Mouse (Mus musculus): ENCODE data around the gene Igfbp4. TPM values are rescaled to one million over a fixed set of nuclear protein-coding genes. Genes with fewer than 3 reads are reported as not detected.

The Igfbp4 gene
- total and polyA plus RNA-seq, 3 experiments: 89.8 to 221 TPM; not detected in 1

- no peak for DNase-seq (ENCODE audit: low read depth, low spot score)
- no peaks in the 10 kb centered on the region for H3K9me3 ChIP-seq (replicated peaks; ENCODE audit: insufficient read depth, low read length)
- peaks cover 7 to 8% of the 10 kb centered on the region in 2 experiments for H3K27me3 ChIP-seq (ENCODE audit: control insufficient read depth in 1 of 2, insufficient read depth in 2 of 2, low read length in 2 of 2)
- no peak overlapping the region for H3K27ac ChIP-seq (ENCODE audit: control insufficient read depth, low read depth, low read length)
- H3K79me2 ChIP-seq (ENCODE audit: control insufficient read depth, insufficient read depth, low read length, poor library complexity): no peaks in the 10 kb centered on the region
- TF ChIP-seq BHLHE40 (IDR thresholded peaks at IDR 0.05; ENCODE audit: borderline replicate concordance, low read depth, low read length) (no peak), TBP (IDR thresholded peaks at IDR 0.05; ENCODE audit: low read depth, low read length) (no peak), ZKSCAN1 (IDR thresholded peaks at IDR 0.05; ENCODE audit: low read depth, low read length) (no peak), KAT2A (conservative IDR thresholded peaks at IDR 0.05; ENCODE audit: low read depth, low read length) (no peak), MAX (IDR thresholded peaks at IDR 0.05; ENCODE audit: low read length) (no peak), POLR2A (IDR thresholded peaks at IDR 0.05; ENCODE audit: control insufficient read depth in 1 of 2, insufficient read depth in 1 of 2, low read depth in 1 of 2, low read length in 2 of 2, poor library complexity in 1 of 2) (no peak), MAFK (IDR thresholded peaks at IDR 0.05; ENCODE audit: borderline replicate concordance, low read depth, low read length) (no peak), POLR2AphosphoS2 (IDR thresholded peaks at IDR 0.05; ENCODE audit: low read length) (no peak), NRF1 (IDR thresholded peaks at IDR 0.05; ENCODE audit: insufficient read depth, low read depth, low read length, poor library complexity, severe bottlenecking) (no peak), SMC3 (IDR thresholded peaks at IDR 0.05; ENCODE audit: low read depth, low read length) (no peak), MEF2A (IDR thresholded peaks at IDR 0.05; ENCODE audit: extremely low read depth, insufficient replicate concordance, low read depth, low read length, poor library complexity, severe bottlenecking) (no peak), EP300 (IDR thresholded peaks at IDR 0.05; ENCODE audit: low read depth in 1 of 2, low read length in 2 of 2) (no peak), POLR2AphosphoS5 (IDR thresholded peaks at IDR 0.05; ENCODE audit: borderline replicate concordance, low read depth, low read length) (no peak), NELFE (IDR thresholded peaks at IDR 0.05; ENCODE audit: low read depth, low read length) (no peak), ELF1 (IDR thresholded peaks at IDR 0.05; ENCODE audit: low read depth, low read length) (no peak), MYC (IDR thresholded peaks at IDR 0.05; ENCODE audit: low read depth, low read length) (no peak), RAD21 (IDR thresholded peaks at IDR 0.05; ENCODE audit: low read depth, low read length) (no peak)
- H3K4me1 ChIP-seq (ENCODE audit: control insufficient read depth in 1 of 2, insufficient read depth in 2 of 2, low read length in 2 of 2): peaks cover 0 to 4% of the 10 kb centered on the region in 2 experiments; a peak in 1 of 4 replicates
- H3K36me3 ChIP-seq (ENCODE audit: control insufficient read depth in 1 of 2, insufficient read depth in 2 of 2, low read length in 2 of 2): peaks cover 0 to 1% of the 10 kb centered on the region in 2 experiments; a peak in 1 of 4 replicates
- no peak overlapping the region for H3K4me3 ChIP-seq (ENCODE audit: control insufficient read depth in 1 of 2, insufficient read depth in 1 of 2, low read depth in 2 of 2, low read length in 2 of 2)
- H3K9ac ChIP-seq (ENCODE audit: control insufficient read depth, low read depth, low read length, poor library complexity, severe bottlenecking): no peak overlapping the region
These were observed 32.7 kb downstream of the Igfbp4 start for GRCm38 (mm10) chr11:99073781-99074180.

GRCm38 (mm10) chr11:99076744-99077319 lies 35.8 kb downstream of the Igfbp4 start:
- Histone ChIP-seq H3K4me1 (ENCODE audit: control insufficient read depth in 1 of 2, insufficient read depth in 2 of 2, low read length in 2 of 2) (no peaks in the 10 kb centered on the region), H3K4me3 (ENCODE audit: control insufficient read depth in 1 of 2, insufficient read depth in 1 of 2, low read depth in 2 of 2, low read length in 2 of 2) (no peak overlapping the region), H3K9ac (ENCODE audit: control insufficient read depth, low read depth, low read length, poor library complexity, severe bottlenecking) (no peak overlapping the region), H3K79me2 (ENCODE audit: control insufficient read depth, insufficient read depth, low read length, poor library complexity) (no peaks in the 10 kb centered on the region), H3K27me3 (ENCODE audit: control insufficient read depth in 1 of 2, insufficient read depth in 2 of 2, low read length in 2 of 2) (peaks cover 11 to 14% of the 10 kb centered on the region in 2 experiments), H3K36me3 (ENCODE audit: control insufficient read depth in 1 of 2, insufficient read depth in 2 of 2, low read length in 2 of 2) (no peaks in the 10 kb centered on the region), H3K9me3 (replicated peaks; ENCODE audit: insufficient read depth, low read length) (no peaks in the 10 kb centered on the region), H3K27ac (ENCODE audit: control insufficient read depth, low read depth, low read length) (no peak overlapping the region)
- no peak for DNase-seq (ENCODE audit: low read depth, low spot score)
- TF ChIP-seq MXI1 (IDR thresholded peaks at IDR 0.05; ENCODE audit: low read depth, low read length) (no peak), MYB (IDR thresholded peaks at IDR 0.05; ENCODE audit: low read depth, low read length) (no peak), MAX (IDR thresholded peaks at IDR 0.05; ENCODE audit: low read length) (no peak), TCF12 (IDR thresholded peaks at IDR 0.05; ENCODE audit: low read depth, low read length) (no peak), HCFC1 (IDR thresholded peaks at IDR 0.05; ENCODE audit: low read depth, low read length) (no peak), NRF1 (IDR thresholded peaks at IDR 0.05; ENCODE audit: insufficient read depth, low read depth, low read length, poor library complexity, severe bottlenecking) (no peak), TBP (IDR thresholded peaks at IDR 0.05; ENCODE audit: low read depth, low read length) (no peak), ZKSCAN1 (IDR thresholded peaks at IDR 0.05; ENCODE audit: low read depth, low read length) (no peak), UBTF (IDR thresholded peaks at IDR 0.05; ENCODE audit: borderline replicate concordance, insufficient read depth, low read depth, low read length) (no peak)
